Mouse (Mus musculus) G1E-ER4 (cell line): Measurements from ENCODE around the gene Bak1. TPM values are rescaled to one million over a fixed set of nuclear protein-coding genes. Genes with fewer than 3 reads are reported as not detected.

Source experiments
- GATA1 ChIP-seq: IDR thresholded peaks from one replicate; pipeline ENCODE4 v1.8.0; 2012; ENCODE audit warnings: low read length, inconsistent platforms
- polyA plus RNA-seq: library from polyadenylated mRNA; stranded (reverse); fragments of >175 nt; gene quantifications from 2 replicates; pipeline ENCODE4 v1.2.3, GENCODE M21; 2012

Bak1 gene
- polyA plus RNA-seq, 1 experiment = 211 TPM

- no peak for TF ChIP-seq GATA1
These were observed 31.9 kb upstream of the Bak1 start for GRCm38 (mm10) chr17:27060698-27061097.

- no peak for TF ChIP-seq GATA1
These were observed 28.8 kb upstream of the Bak1 start for GRCm38 (mm10) chr17:27057517-27058055.

GRCm38 (mm10) chr17:27056812-27057516, 28.2 kb upstream of the Bak1 start, which contains the start of gene Itpr3:
Itpr3 (plus strand) TSS chr17:27057304.
- no peak for TF ChIP-seq GATA1

- no peak for TF ChIP-seq GATA1
These were observed 27.4 kb upstream of the Bak1 start for GRCm38 (mm10) chr17:27056170-27056569.

GRCm38 (mm10) chr17:27051514-27051913, 22.7 kb upstream of the Bak1 start:
- no peak for TF ChIP-seq GATA1

GRCm38 (mm10) chr17:27050853-27051252, 22.0 kb upstream of the Bak1 start:
- TF ChIP-seq GATA1 = no peak

GRCm38 (mm10) chr17:27048445-27049239, 19.8 kb upstream of the Bak1 start:
- no peak for TF ChIP-seq GATA1

GRCm38 (mm10) chr17:27047762-27048444, 19.1 kb upstream of the Bak1 start:
- no peak for TF ChIP-seq GATA1

- TF ChIP-seq GATA1 = no peak
These were observed 16.4 kb upstream of the Bak1 start for GRCm38 (mm10) chr17:27045164-27045563.

GRCm38 (mm10) chr17:27042840-27043239, 14.0 kb upstream of the Bak1 start:
- no peak for TF ChIP-seq GATA1

- TF ChIP-seq GATA1 = no peak
These were observed 12.9 kb upstream of the Bak1 start for GRCm38 (mm10) chr17:27041787-27042055.

GRCm38 (mm10) chr17:27041046-27041786, 12.4 kb upstream of the Bak1 start:
- no peak for TF ChIP-seq GATA1

GRCm38 (mm10) chr17:27040304-27041045, 11.7 kb upstream of the Bak1 start:
- no peak for TF ChIP-seq GATA1

GRCm38 (mm10) chr17:27039432-27040102, 10.8 kb upstream of the Bak1 start:
- TF ChIP-seq GATA1 = no peak
